Mouse (Mus musculus): ENCODE measurements around the gene Abtb1.

The Abtb1 gene

GRCm38 (mm10) chr6:88800735-88801134, 41.0 kb downstream of the Abtb1 start:
- no peak for DNase-seq

GRCm38 (mm10) chr6:88800191-88800590, 41.6 kb downstream of the Abtb1 start:
- DNase-seq: no peak

- DNase-seq: no peak
Observed at GRCm38 (mm10) chr6:88794561-88794971, 47.2 kb downstream of the Abtb1 start.

- no peak for DNase-seq
Observed at GRCm38 (mm10) chr6:88793872-88794271, 47.9 kb downstream of the Abtb1 start.

GRCm38 (mm10) chr6:88793243-88793642, 48.5 kb downstream of the Abtb1 start:
- no peak for DNase-seq

GRCm38 (mm10) chr6:88792147-88792691, 49.6 kb downstream of the Abtb1 start:
- DNase-seq: peak; percentile 63 to 75

- no peak for DNase-seq
Observed at GRCm38 (mm10) chr6:88791299-88791698, 50.5 kb downstream of the Abtb1 start.

- no peak for DNase-seq
Observed at GRCm38 (mm10) chr6:88788219-88788618, 53.6 kb downstream of the Abtb1 start.

- peak; percentile 53 to 74 for DNase-seq
Observed at GRCm38 (mm10) chr6:88787496-88787895, 54.3 kb downstream of the Abtb1 start.

GRCm38 (mm10) chr6:88786732-88787445, 54.9 kb downstream of the Abtb1 start:
- peak in 1 of 2 experiments; percentile 58 for DNase-seq
